Mouse (Mus musculus) hindbrain, embryonic 15.5 days (tissue): ENCODE measurements around the gene Arf3. TPM values are rescaled to one million over a fixed set of nuclear protein-coding genes. Genes with fewer than 3 reads are reported as not detected.
"Not testable (repeated sequence)": the region's sequence is repeated elsewhere in the genome, so short reads cannot be mapped to it uniquely, and the experiment has no call there.

ENCODE experiments used
- ATAC-seq: fragments of 200-750 bp; cut with Nextera tagmentation; 2 replicates; pipeline ENCODE4 v1.8.0; 2017; ENCODE audit warnings: low read depth, moderate number of reproducible peaks, moderate TSS enrichment; ENCODE audit not compliant: low FRiP score
- H3K27ac ChIP-seq: fragments of 300-500 bp; sonication (generic); replicated peaks from 2 replicates; pipeline ENCODE4 v1.5.1; 2015; ENCODE audit warnings: mild to moderate bottlenecking, inconsistent platforms
- H3K27me3 ChIP-seq: fragments of 300-500 bp; sonication (generic); 2 replicates; pipeline ENCODE4 v1.6.1; 2015; ENCODE audit warnings: control low read depth, inconsistent platforms
- H3K36me3 ChIP-seq: fragments of 300-500 bp; sonication (generic); 2 replicates; pipeline ENCODE4 v1.6.1; 2015; ENCODE audit warnings: control low read depth, inconsistent platforms
- H3K4me1 ChIP-seq: fragments of 300-500 bp; sonication (generic); replicated peaks from 2 replicates; pipeline ENCODE4 v1.6.1; 2015; ENCODE audit warnings: control low read depth, inconsistent platforms
- H3K4me2 ChIP-seq: fragments of 300-500 bp; sonication (generic); 2 replicates; pipeline ENCODE4 v1.6.1; 2015; ENCODE audit warnings: moderate library complexity, mild to moderate bottlenecking, inconsistent platforms
- H3K4me3 ChIP-seq: fragments of 300-500 bp; sonication (generic); 2 replicates; pipeline ENCODE4 v1.5.1; 2015; ENCODE audit warnings: mild to moderate bottlenecking, inconsistent platforms
- H3K9ac ChIP-seq: fragments of 300-500 bp; sonication (generic); 2 replicates; pipeline ENCODE4 v1.6.1; 2015; ENCODE audit warnings: inconsistent platforms
- H3K9me3 ChIP-seq: fragments of 300-500 bp; sonication (generic); 2 replicates; pipeline ENCODE4 v1.6.1; 2016; ENCODE audit warnings: control low read depth, inconsistent platforms
- WGBS: fragments of 180-500 bp; shearing (Covaris S2); methylation state at CpG from one replicate; pipeline ENCODE4 v1.1.7; 2015; 5-methylcytosine and 5-hydroxymethylcytosine counted together
- polyA plus RNA-seq: library from polyadenylated mRNA; unstranded; fragments of >200 nt; fragmentation: Nextera tagmentation; extraction: Ambion mirVana; gene quantifications from 2 replicates; pipeline ENCODE4 v1.2.1, GENCODE M21; 2015

Arf3 gene
- 100.0 and 107 TPM in 2 replicates for polyA plus RNA-seq

DNA sequence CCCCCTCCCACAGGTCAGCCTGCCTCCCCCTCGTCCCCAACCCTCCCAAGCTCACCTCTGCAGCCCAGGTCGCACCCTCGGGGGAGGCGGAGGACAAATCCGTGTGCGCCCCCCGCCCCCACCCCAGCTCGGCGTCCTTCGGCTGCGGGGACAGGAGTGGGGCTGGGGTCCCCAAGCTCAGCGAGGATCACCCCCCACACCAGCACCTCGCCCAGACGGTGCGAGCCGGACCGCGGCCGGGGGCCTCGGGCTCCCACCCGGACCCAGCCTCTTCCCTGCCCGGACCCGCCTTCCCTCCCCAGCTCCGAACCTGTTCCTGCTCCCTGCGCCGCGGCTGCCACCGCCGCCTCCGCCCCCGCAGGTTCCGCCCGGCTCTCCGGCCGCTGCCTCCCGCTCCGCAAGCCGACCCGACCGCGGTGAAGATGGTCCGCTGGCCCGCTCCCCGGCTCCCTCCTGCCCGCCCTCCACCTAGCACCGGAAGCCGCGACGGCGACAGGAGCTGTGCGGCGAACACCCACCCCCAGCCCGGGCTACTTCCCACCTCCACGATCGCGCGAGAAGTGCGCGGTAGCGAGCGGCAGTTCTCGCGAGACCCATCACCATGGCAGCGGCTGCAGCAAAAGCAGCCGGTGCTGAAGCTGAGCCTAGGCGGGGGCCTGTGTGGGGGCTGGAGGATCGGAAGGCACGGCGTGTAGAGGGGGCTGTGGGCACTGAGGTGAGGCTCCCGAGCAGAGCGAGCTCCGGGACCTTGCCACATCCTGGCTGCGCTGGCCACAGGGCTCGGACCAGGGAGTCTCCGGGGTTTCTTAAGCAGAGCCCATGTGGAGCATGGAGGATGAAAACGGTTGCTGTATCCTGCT, at the start of gene Arf3:
Arf3 (minus strand) TSS at position 545 of the 860 bp plus-strand sequence.
- Histone ChIP-seq H3K27ac (peak within 1 kb of the TSS; percentile 94), H3K4me1 (peaks cover 28% of the 10 kb centered on the region), H3K36me3 (peaks cover 20% of the 10 kb centered on the region), H3K9ac (peak within 1 kb of the TSS; percentile 96), H3K27me3 (peaks cover 15% of the 10 kb centered on the region; the same call in 1 of the 2 replicates), H3K4me2 (peak within 1 kb of the TSS; percentile 76), H3K9me3 (no peaks in the 10 kb centered on the region), H3K4me3 (peak within 1 kb of the TSS; percentile 95)
- under 1% methylated on average over 64 of the region's 76 CpGs for WGBS
- peak; percentile 97 for ATAC-seq

DNA sequence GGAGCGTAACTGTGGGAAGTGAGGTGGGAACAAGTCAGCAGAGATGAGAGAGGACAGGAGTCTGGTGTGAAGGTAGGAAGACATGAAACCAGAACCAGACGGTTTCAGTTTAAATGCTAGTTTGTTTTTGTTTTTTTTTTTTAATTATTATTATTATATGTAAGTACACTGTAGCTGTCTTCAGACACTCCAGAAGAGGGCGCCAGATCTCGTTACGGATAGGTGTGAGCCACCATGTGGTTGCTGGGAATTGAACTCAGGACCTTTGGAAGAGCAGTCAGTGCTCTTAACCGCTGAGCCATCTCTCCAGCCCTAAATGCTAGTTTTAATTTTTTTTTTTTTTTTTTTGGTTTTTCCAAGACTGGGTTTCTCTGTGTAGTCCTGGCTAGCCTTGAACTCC, 47.2 kb upstream of the Arf3 start:
- Histone ChIP-seq H3K4me1 (peaks cover 36% of the 10 kb centered on the region), H3K27me3 (peaks cover 45% of the 10 kb centered on the region)
- WGBS = 71% methylated on average over 6 of the region's 6 CpGs

DNA sequence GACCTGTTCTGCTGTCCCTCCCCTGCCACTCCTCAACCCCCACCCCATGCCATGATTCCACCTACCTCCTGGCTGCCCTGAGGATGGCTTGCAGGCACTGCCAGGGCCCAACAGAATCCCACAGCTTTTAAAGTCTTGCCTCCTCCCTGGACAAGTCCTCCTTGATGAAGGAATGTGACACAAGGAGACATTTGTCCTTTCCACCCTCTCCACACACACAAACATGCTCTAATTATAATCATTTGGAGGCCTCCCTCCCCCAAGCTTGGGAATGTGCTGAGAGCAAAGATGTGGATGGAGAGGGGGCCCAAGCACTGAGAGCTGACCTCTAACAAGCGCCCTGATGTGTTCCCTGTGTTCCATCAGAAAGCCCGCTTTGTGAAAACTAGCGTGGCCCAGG, 46.4 kb upstream of the Arf3 start, which contains the start of gene Ddn:
Ddn (minus strand) TSS at position 101 of the 400 bp plus-strand sequence.
- peaks cover 52% of the 10 kb centered on the region for H3K27me3 ChIP-seq
- WGBS = 45% methylated on average over 3 of the region's 3 CpGs
- peaks cover 44% of the 10 kb centered on the region for H3K4me1 ChIP-seq

More for the DNA sequence above, 47.2 kb upstream of the Arf3 start:
- ATAC-seq, H3K27ac ChIP-seq, H3K4me3 ChIP-seq, H3K4me2 ChIP-seq, H3K9me3 ChIP-seq, H3K9ac ChIP-seq: not testable (repeated sequence)
- H3K36me3 ChIP-seq = peaks cover 16% of the 10 kb centered on the region

DNA sequence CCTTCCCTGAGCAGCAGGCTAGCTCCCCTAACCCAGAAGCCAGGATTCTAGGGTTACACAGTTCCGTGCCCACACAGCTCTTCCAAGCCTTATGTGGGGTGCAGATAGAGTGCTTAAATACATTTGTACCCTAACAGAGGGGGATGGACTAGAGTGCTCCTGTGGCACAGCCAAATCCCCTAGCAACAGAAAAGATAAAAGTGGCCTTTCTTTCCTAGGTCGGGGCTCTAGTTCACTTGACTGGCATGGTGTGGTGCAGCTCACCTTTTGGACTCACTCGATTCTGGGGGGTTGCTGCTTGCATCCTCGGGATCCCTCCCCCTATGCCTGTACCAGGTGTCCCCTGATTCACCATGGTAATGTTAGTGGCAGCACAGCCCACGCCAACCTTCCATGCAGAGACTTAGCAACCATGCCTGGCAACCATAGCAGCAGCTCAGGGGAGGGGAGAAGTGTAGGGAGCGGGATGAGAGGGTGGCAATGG, 45.7 kb upstream of the Arf3 start:
- Histone ChIP-seq H3K27me3 (peaks cover 58% of the 10 kb centered on the region), H3K4me3 (peak overlapping the region; percentile 43; the same call in 1 of the 2 replicates), H3K4me1 (peaks cover 50% of the 10 kb centered on the region), H3K9ac (peak overlapping the region; percentile 10; the same call in 1 of the 2 replicates), H3K36me3 (peaks cover 11% of the 10 kb centered on the region), H3K27ac (no peak overlapping the region), H3K4me2 (peak overlapping the region; percentile 65), H3K9me3 (no peaks in the 10 kb centered on the region)
- ATAC-seq = no peak
- 7% methylated on average over 6 of the region's 6 CpGs for WGBS

More for the DNA sequence above, 46.4 kb upstream of the Arf3 start, which contains the start of gene Ddn:
- Histone ChIP-seq H3K4me3 (peak within 1 kb of the TSS; percentile 43), H3K9me3 (no peaks in the 10 kb centered on the region), H3K4me2 (peak within 1 kb of the TSS; percentile 65), H3K27ac (no peak within 1 kb of the TSS), H3K36me3 (peaks cover 16% of the 10 kb centered on the region), H3K9ac (peak within 1 kb of the TSS; percentile 10; the same call in 1 of the 2 replicates)
- ATAC-seq = no peak

DNA sequence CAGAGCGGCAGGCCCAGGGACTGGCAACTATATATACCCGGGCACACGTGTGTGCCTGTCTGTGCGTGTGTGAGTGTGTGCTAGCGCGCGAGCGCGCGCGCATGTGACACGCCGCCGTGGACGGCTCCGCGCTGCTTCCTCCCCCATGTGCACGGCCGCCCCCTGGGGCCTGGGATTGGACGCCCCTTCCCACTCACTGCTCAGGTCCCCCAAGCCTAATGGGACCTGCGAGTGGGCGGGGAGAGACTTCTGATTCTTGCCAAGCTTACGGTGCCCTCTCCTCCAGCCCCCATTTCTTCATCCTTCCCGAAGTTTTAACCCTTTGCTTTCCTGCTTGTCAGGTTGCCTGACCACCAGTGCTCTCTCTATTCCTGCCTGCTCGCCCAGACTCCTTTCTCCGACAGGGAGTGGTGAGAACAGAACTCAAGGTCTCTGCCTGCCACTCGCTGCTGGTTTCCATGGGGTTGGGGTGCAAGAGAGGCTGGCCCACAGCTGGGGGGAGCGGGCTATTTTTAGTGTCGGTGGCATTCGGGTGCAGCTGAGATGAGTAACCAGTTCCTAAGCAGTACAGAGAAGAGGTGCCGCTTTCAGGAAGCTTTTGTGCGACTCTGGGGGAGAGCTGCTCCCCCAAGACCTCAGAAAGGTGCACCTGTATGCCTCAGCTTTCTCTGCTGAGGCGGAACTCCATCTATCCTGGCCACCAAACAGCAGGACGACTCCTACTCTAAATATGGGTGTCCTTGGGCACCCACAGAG, 45.1 kb upstream of the Arf3 start:
- H3K4me1 ChIP-seq = peaks cover 51% of the 10 kb centered on the region
- H3K27ac ChIP-seq = no peak overlapping the region
- ATAC-seq = peak; percentile 29
- peaks cover 8% of the 10 kb centered on the region for H3K36me3 ChIP-seq
- no peaks in the 10 kb centered on the region for H3K9me3 ChIP-seq
- peaks cover 64% of the 10 kb centered on the region for H3K27me3 ChIP-seq
- H3K4me3 ChIP-seq = peak overlapping the region; percentile 43
- WGBS = 1% methylated on average over 34 of the region's 34 CpGs
- peak overlapping the region; percentile 10; the same call in 1 of the 2 replicates for H3K9ac ChIP-seq
- H3K4me2 ChIP-seq = peak overlapping the region; percentile 65

DNA sequence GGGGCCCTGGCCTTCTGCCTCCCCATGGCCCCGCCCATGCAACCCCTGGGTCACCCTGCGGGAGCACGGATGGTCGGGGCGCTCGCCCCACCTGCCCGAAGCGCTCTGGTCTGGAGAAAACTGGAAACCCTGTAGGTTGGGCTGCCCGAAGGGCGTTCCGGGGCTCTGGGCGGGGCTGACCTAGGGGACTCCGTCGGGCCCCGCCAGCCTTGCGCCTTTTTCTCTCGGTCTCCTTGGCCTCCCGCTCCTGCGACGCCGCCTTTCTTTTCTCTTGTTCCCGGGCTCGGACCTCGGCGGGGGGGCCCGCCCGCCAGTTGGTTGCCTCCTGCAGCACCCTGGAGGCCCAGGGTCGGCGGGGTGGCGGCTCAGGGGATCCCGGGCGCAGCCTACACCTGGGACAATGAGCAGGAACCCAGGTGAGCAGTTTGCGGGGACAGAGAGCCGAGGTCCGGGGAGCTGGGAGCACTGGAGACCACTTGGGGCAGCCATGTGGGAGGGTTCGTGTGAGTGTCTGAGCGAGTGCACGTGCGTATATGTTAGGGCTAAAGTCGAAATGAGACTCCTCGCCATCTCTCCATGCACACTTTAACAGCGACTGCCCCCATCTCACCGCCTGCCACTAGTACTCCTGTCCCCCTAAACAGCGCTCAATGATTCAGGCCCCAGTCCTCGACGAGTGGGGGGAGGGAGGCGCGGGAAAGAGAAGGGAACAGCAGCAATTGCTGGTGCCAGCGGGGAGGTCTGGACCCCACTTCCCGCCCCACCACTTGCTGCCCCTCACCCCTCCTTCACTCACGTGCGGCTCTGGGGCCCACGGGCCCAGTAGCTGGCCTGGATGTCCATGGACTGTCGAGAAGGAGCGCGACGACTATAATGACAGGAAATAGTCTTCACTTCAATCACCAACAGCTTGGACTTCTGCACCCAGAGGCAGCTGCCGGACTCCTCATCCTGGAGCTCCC, 44.1 kb upstream of the Arf3 start:
- Histone ChIP-seq H3K4me3 (peak overlapping the region; percentile 43), H3K9me3 (no peaks in the 10 kb centered on the region), H3K9ac (0 out of 2 replicates have a peak overlapping the region, but pooled peaks have one; percentile 11), H3K27ac (no peak overlapping the region), H3K4me1 (peaks cover 51% of the 10 kb centered on the region), H3K27me3 (peaks cover 74% of the 10 kb centered on the region), H3K4me2 (peak overlapping the region; percentile 65), H3K36me3 (no peaks in the 10 kb centered on the region)
- ATAC-seq = no peak
- WGBS = 2% methylated on average over 44 of the region's 58 CpGs

DNA sequence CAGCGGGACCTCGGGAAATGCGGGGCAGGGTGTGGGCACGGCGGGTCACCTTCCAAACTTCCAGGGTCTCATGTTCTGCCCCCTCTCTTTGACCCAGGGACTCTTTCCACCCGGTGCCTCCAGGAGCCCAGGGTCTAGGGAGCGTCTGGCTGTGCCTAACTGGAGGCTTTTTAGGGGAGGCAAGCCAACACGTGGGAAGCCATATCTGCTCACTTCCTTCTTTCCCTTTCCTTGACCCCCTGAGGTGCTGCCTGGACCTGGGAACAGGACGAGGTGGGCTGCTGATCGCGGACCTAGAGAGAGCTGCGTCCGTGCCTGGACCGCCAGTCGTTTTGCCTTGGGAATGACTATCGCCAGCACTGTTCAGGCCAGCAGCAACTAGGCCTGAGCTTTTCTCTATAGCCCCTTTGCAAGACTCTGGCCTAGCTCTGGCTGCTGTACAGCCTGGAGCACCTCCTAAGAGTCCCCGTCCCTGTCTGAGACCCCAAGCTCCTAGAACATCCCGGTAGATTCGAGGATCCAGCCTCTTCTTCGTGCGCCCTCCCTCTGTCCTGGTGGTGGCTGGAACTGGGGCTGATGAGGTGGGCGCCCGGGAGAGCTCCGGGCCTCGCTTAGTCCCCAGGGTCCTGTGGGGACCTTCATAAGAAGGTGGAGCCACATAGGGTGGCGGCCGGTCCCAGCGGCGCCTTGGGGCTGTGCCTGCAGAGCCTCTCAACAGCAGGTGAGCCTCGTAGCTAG, 43.2 kb upstream of the Arf3 start:
- peaks cover 51% of the 10 kb centered on the region for H3K4me1 ChIP-seq
- no peak overlapping the region for H3K27ac ChIP-seq
- 5% methylated on average over 30 of the region's 30 CpGs for WGBS

DNA sequence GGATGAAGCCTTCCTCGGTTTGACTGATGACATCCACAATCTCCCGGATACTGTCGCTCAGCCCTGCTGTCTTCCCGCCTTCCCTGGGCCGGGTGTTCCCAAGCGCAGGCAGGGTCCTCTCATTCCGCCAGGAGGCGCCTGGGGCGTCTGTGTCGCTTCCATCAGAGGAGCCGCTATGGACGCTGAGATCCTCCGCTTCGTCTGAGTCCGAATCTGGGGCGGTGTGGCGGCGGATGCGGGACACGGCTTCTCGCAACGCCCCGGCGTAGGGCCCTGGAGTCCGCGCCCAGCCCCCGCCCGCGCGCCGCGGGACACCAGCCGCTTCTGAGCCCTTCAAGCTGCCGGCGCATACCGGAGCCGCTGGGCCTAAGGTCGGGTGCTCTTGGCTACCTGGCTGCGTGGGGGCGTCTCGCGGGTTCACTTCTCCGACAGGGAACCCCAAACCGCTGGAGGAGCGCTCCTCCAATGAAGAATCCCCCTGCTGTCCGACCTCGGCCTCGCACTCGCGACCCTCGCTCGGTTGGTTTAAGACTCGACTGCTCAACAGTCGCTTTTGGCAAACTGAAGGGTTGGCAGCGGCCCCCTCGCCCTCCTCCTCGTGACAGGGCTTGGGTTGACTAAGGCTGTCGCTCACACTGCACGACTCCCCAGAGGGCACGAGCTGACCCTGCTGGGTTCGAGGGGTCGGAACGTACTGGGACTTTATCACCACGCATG, 42.5 kb upstream of the Arf3 start:
- Histone ChIP-seq H3K4me1 (peaks cover 51% of the 10 kb centered on the region), H3K4me2 (peak overlapping the region; percentile 72), H3K36me3 (no peaks in the 10 kb centered on the region), H3K9ac (peak overlapping the region; percentile 42), H3K27me3 (peaks cover 86% of the 10 kb centered on the region), H3K4me3 (peak overlapping the region; percentile 43), H3K27ac (no peak overlapping the region), H3K9me3 (no peaks in the 10 kb centered on the region)
- under 1% methylated on average over 64 of the region's 64 CpGs for WGBS
- no peak for ATAC-seq

More for the DNA sequence above, 43.2 kb upstream of the Arf3 start:
- Histone ChIP-seq H3K9ac (no peak overlapping the region), H3K4me3 (peak overlapping the region; percentile 43), H3K4me2 (peak overlapping the region; percentile 72), H3K9me3 (no peaks in the 10 kb centered on the region), H3K36me3 (no peaks in the 10 kb centered on the region), H3K27me3 (peaks cover 83% of the 10 kb centered on the region)
- no peak for ATAC-seq

DNA sequence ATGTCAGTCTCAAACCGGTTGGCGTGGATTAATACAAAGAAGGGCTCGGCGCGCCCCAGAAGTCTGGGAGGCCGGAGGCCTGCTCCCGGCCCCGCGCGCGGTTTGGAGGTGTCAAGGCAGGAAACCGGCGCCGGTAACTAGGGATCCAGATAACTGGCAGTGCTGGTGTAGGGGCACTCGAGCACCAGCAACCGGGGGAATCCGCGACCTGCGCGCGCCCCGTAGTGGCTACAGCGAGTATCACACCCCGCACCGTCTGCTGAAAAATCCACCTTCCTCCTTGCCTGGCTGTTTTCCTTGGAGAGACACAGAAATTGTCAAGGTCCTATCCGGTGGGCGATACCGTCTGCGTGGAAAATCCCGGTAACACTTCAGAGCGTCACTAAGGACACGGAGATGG, 41.0 kb upstream of the Arf3 start:
- ATAC-seq = no peak
- Histone ChIP-seq H3K4me3 (peak overlapping the region; percentile 23), H3K9me3 (no peaks in the 10 kb centered on the region), H3K4me2 (peak overlapping the region; percentile 52), H3K36me3 (no peaks in the 10 kb centered on the region), H3K9ac (no peak overlapping the region), H3K27me3 (peaks cover 86% of the 10 kb centered on the region), H3K27ac (no peak overlapping the region), H3K4me1 (peaks cover 50% of the 10 kb centered on the region)
- WGBS = under 1% methylated on average over 32 of the region's 32 CpGs

DNA sequence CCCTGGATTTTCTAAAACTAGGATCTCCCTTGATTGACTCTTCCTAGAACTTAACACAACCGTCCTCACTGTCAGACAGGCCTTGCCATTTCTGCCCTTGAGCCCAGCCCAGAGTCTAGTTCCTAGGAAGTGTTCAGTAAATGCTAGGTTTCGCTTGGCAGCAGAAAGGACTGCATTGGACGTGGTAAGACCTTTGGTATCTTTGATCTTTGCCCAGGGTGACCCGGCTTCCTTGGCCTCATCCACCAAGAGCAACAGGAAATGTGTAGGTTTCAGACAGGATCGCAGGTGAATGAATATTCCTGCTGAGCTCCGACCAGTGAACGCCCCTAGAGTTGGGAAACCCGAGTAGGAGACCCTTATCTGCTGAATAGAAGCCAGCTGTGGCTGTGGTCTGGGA, 39.9 kb upstream of the Arf3 start:
- H3K4me1 ChIP-seq = peaks cover 44% of the 10 kb centered on the region
- no peak for ATAC-seq
- no peak overlapping the region for H3K4me3 ChIP-seq
- H3K9ac ChIP-seq = no peak overlapping the region
- no peaks in the 10 kb centered on the region for H3K36me3 ChIP-seq
- H3K9me3 ChIP-seq = no peaks in the 10 kb centered on the region
- H3K27ac ChIP-seq = no peak overlapping the region
- H3K27me3 ChIP-seq = peaks cover 85% of the 10 kb centered on the region
- 9% methylated on average over 8 of the region's 8 CpGs for WGBS
- no peak overlapping the region for H3K4me2 ChIP-seq
